9 mouse cellular contexts compared by ENCODE assay signal in genomic region chr4:124178401-124179018, GRCm38 (mm10).
A peak's percentile ranks its signal among the peaks of the same experiment; 100 is the strongest.
DNase-seq lines count a peak whose midpoint lies in the region; ATAC-seq and TF ChIP-seq lines count a peak whose summit lies in the region.
"Had no signal": no experiment of that assay in that cellular context is flagged by ENCODE, and none has a peak within 500 bp of the region (broad histone marks: within the 10 kb centered on the region; RNA-seq: fewer than 3 reads in every experiment).

No protein-coding gene starts in this region.

- WGBS in heart, embryonic 10.5 days = 1% methylated on average over 50 of the region's 50 CpGs
- WGBS in liver, embryonic 12.5 days (ENCODE audit: insufficient replicate concordance) = 2% methylated on average over 50 of the region's 50 CpGs
- 2% methylated on average over 50 of the region's 50 CpGs for WGBS in stomach, embryonic 16.5 days

- no peaks in the 10 kb centered on the region for H3K9me3 ChIP-seq in heart, embryonic 10.5 days
- no peaks in the 10 kb centered on the region for H3K9me3 ChIP-seq in liver, embryonic 12.5 days (replicated peaks)
- no peaks in the 10 kb centered on the region for H3K9me3 ChIP-seq in stomach, embryonic 16.5 days (replicated peaks; ENCODE audit: control insufficient read depth, low read length)

- no peak for TF ChIP-seq POLR2A in testis, adult 2 months (IDR thresholded peaks at IDR 0.05; ENCODE audit: control insufficient read depth, low read depth, low read length)

- peak overlapping the region; percentile 66 for H3K4me3 ChIP-seq in heart, embryonic 10.5 days
- H3K4me3 ChIP-seq in testis, adult 2 months (ENCODE audit: control insufficient read depth, low read depth, low read length) = peak overlapping the region; percentile 12; the same call in 1 of the 2 replicates
- peak overlapping the region; percentile 41 for H3K4me3 ChIP-seq in liver, embryonic 12.5 days
- H3K4me3 ChIP-seq in stomach, embryonic 16.5 days (replicated peaks; ENCODE audit: low read length) = peak overlapping the region; percentile 43

- peaks cover 15% of the 10 kb centered on the region for H3K4me1 ChIP-seq in heart, embryonic 10.5 days
- no peaks in the 10 kb centered on the region for H3K4me1 ChIP-seq in testis, adult 2 months (ENCODE audit: control insufficient read depth, insufficient read depth, low read length)
- no peaks in the 10 kb centered on the region for H3K4me1 ChIP-seq in liver, embryonic 12.5 days
- H3K4me1 ChIP-seq in stomach, embryonic 16.5 days (ENCODE audit: control insufficient read depth, insufficient read depth, low read length) = peaks cover 6% of the 10 kb centered on the region; the same call in 1 of the 2 replicates

- H3K27ac ChIP-seq in heart, embryonic 10.5 days = peak overlapping the region; percentile 67
- no peak overlapping the region for H3K27ac ChIP-seq in testis, adult 2 months (ENCODE audit: control insufficient read depth, insufficient read depth, low read depth, low read length)
- H3K27ac ChIP-seq in liver, embryonic 12.5 days = no peak overlapping the region
- H3K27ac ChIP-seq in stomach, embryonic 16.5 days (ENCODE audit: low read length) = peak overlapping the region; percentile 37
- H3K27ac ChIP-seq: macrophage had no signal

- ATAC-seq in liver, embryonic 12.5 days = no peak
- ATAC-seq in stomach, embryonic 16.5 days (ENCODE audit: insufficient read depth, low FRiP score) = peak; percentile 40; the same call in 1 of the 2 replicates
- ATAC-seq in granulocyte monocyte progenitor cell, adult 5-6 weeks (replicated peaks; ENCODE audit: poor library complexity, severe bottlenecking) = no peak

- H3K27me3 ChIP-seq in heart, embryonic 10.5 days (ENCODE audit: insufficient read depth, poor library complexity, severe bottlenecking) = peaks cover 73% of the 10 kb centered on the region
- H3K27me3 ChIP-seq in testis, adult 2 months (ENCODE audit: control insufficient read depth, insufficient read depth, low read length) = no peaks in the 10 kb centered on the region
- peaks cover 46% of the 10 kb centered on the region for H3K27me3 ChIP-seq in liver, embryonic 12.5 days (replicated peaks)
- peaks cover 21% of the 10 kb centered on the region for H3K27me3 ChIP-seq in stomach, embryonic 16.5 days (ENCODE audit: control insufficient read depth, insufficient read depth, low read length)

- no peak overlapping the region for H3K9ac ChIP-seq in liver, embryonic 12.5 days
- H3K9ac ChIP-seq in stomach, embryonic 16.5 days (ENCODE audit: low read length) = peak overlapping the region; percentile 69

- H3K36me3 ChIP-seq in heart, embryonic 10.5 days = no peaks in the 10 kb centered on the region
- no peaks in the 10 kb centered on the region for H3K36me3 ChIP-seq in testis, adult 2 months (ENCODE audit: control insufficient read depth, insufficient read depth, low read length)
- H3K36me3 ChIP-seq in liver, embryonic 12.5 days = no peaks in the 10 kb centered on the region
- no peaks in the 10 kb centered on the region for H3K36me3 ChIP-seq in stomach, embryonic 16.5 days (ENCODE audit: control insufficient read depth, insufficient read depth, low read length)

- peak overlapping the region; percentile 62 for H3K4me2 ChIP-seq in liver, embryonic 12.5 days
- H3K4me2 ChIP-seq in stomach, embryonic 16.5 days (ENCODE audit: low read depth, low read length) = peak overlapping the region; percentile 64

- TF ChIP-seq CTCF in testis, adult 2 months (IDR thresholded peaks at IDR 0.05; ENCODE audit: control insufficient read depth, insufficient read depth, insufficient replicate concordance, low read depth, low read length) = no peak

- DNase-seq in heart, embryonic 10.5 days (ENCODE audit: low spot score) = no peak
- no peak for DNase-seq in heart, postnatal 4 days
- no peak for DNase-seq in testis, postnatal 10 days (ENCODE audit: low spot score)
- DNase-seq in cerebellum, adult 8-10 months = no peak

Comparison
In these comparisons a context has a peak if more than half of its experiments do, and no peak if none do; other contexts are left out.
1. H3K27ac ChIP-seq: peak in heart, embryonic 10.5 days (single experiment) and stomach, embryonic 16.5 days (single experiment); none in testis, adult 2 months (single experiment) and liver, embryonic 12.5 days (single experiment).
2. H3K4me3 ChIP-seq: peak in every context shown above with its lines; median percentile 66 in heart, embryonic 10.5 days; 43 in stomach, embryonic 16.5 days; 41 in liver, embryonic 12.5 days; 12 in testis, adult 2 months.